Mouse (Mus musculus) E14TG2a.4 (cell line): ENCODE measurements around the gene Poc1b.
"Not testable (repeated sequence)": the region's sequence is repeated elsewhere in the genome, so short reads cannot be mapped to it uniquely, and the experiment has no call there.

Source experiments
- H3K27me3 ChIP-seq: 2 replicates; pipeline ENCODE4 v1.6.1; 2014; ENCODE audit warnings: low read length, control low read depth; ENCODE audit not compliant: insufficient read depth
- H3K36me3 ChIP-seq: 2 replicates; pipeline ENCODE4 v1.6.1; 2014; ENCODE audit warnings: low read length, control low read depth; ENCODE audit not compliant: insufficient read depth
- H3K4me1 ChIP-seq: replicated peaks from 2 replicates; pipeline ENCODE4 v1.6.1; 2014; ENCODE audit warnings: low read depth, low read length, control low read depth
- H3K4me3 ChIP-seq: replicated peaks from 2 replicates; pipeline ENCODE4 v1.5.1; 2014; ENCODE audit warnings: mild to moderate bottlenecking, low read length
- H3K9me3 ChIP-seq: 2 replicates; pipeline ENCODE4 v1.6.1; 2014; ENCODE audit warnings: low read length, control low read depth
- CTCF ChIP-seq: conservative IDR thresholded peaks from 2 replicates; pipeline ENCODE4 v1.5.1; 2014; ENCODE audit warnings: low read length
- NANOG ChIP-seq: IDR thresholded peaks from 2 replicates; pipeline ENCODE4 v1.6.1; 2014; ENCODE audit warnings: borderline replicate concordance, low read length, mixed read lengths
- POU5F1 ChIP-seq: IDR thresholded peaks from 2 replicates; pipeline ENCODE4 v1.6.1; 2014; ENCODE audit warnings: low read length, borderline replicate concordance

Gene Poc1b

DNA sequence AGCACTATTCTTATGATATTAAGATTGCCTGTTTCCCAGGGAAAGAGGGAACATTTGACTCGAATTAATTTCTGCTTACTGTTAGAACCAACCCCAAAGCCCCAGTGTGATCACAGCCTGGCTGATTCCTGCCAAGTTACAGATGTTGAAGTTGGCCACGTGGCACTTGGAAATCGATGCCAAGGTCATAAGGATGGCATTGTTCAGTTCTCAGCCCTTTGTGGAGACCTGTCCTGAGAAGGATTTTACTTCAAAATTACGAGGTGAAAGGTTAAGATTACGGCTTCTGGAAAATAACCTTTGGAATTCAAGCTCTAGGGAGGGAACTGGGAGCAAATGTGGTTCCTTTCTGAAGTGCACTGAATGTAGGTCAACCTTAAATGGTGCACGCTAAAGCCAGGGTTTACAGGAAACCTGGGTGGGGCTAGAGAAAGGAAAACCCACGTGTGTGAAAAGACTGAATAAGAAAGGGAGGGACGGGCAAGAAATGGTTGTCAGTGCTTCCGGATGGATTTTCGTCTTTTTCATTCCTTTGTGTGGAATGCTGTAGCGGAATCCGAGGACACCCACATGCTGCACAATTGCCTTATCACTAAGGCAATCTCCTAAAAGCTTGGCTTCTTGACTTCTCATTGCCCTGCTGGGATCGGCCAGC lies 102.4 kb downstream of the Poc1b start:
- TF ChIP-seq NANOG = no peak
- no peak for TF ChIP-seq POU5F1
- no peak for TF ChIP-seq CTCF
- Histone ChIP-seq H3K36me3 (no peaks in the 10 kb centered on the region), H3K4me1 (peaks cover 47% of the 10 kb centered on the region), H3K4me3 (no peak overlapping the region), H3K9me3 (no peaks in the 10 kb centered on the region), H3K27me3 (0 out of 2 replicates have a peak, but pooled peaks cover 6% of the 10 kb centered on the region)

DNA sequence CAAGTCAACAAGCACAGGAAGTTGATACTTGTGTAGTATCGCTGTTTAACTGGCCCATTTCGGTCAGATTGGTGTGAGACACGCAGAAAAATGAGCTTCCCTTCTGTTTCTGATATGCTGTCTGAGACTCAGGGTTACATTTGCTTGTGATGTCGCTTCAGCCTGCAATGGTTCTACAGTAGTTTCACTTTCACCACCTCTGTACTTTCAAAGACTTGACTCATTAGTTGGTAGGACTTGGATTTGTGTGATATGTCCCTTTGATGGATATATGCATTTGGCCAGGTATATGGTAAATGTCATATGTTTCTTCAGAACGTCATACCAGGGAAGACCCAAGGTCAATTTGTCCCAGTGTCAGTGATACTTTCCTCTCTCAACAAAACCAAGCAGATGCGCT lies 104.2 kb downstream of the Poc1b start:
- no peaks in the 10 kb centered on the region for H3K36me3 ChIP-seq
- H3K4me3 ChIP-seq = no peak overlapping the region
- 0 out of 2 replicates have a peak, but pooled peaks cover 3% of the 10 kb centered on the region for H3K27me3 ChIP-seq
- peaks cover 11% of the 10 kb centered on the region for H3K9me3 ChIP-seq
- TF ChIP-seq POU5F1 = no peak
- no peak for TF ChIP-seq CTCF
- TF ChIP-seq NANOG = no peak
- peaks cover 36% of the 10 kb centered on the region for H3K4me1 ChIP-seq

DNA sequence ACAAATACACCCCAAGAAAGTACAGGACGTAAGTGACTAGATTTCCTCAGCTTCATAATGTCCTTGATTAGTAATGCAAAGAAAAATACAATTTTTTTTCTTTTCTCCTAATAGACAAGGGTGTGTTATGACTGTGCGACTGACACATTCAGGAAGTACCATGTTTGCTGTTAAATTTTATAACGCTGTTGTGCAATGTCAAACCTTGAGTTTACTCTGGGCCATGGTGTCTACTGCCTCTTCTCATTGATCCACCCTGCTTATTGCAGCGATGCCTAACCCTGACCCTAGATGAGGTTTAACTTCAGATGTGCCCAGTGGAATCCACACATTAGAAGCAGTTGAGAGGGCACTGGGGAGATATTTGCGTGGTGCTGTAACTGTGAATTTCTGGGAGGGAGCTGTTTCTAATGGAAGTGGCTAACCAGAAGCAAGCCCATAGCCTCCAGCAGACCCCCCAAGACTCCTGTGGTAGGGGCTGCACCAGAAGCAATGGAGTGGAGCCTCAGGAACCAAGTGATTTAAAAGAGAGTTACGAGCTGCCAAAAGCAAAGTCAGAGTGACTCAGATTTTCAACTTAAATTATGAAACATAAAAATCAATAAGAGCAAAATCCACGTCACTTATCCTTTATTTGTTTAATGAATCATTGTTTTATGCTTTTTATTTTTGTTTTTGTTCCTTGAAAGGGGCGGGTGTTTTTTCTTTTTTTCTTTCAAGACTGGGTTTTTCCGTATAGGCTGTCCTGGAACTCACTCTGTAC lies 104.8 kb downstream of the Poc1b start:
- H3K36me3 ChIP-seq = no peaks in the 10 kb centered on the region
- no peak overlapping the region for H3K4me3 ChIP-seq
- TF ChIP-seq POU5F1 (no peak), CTCF (no peak), NANOG (no peak)
- H3K9me3 ChIP-seq = peaks cover 14% of the 10 kb centered on the region
- H3K27me3 ChIP-seq = 0 out of 2 replicates have a peak, but pooled peaks cover 2% of the 10 kb centered on the region
- peaks cover 29% of the 10 kb centered on the region for H3K4me1 ChIP-seq

DNA sequence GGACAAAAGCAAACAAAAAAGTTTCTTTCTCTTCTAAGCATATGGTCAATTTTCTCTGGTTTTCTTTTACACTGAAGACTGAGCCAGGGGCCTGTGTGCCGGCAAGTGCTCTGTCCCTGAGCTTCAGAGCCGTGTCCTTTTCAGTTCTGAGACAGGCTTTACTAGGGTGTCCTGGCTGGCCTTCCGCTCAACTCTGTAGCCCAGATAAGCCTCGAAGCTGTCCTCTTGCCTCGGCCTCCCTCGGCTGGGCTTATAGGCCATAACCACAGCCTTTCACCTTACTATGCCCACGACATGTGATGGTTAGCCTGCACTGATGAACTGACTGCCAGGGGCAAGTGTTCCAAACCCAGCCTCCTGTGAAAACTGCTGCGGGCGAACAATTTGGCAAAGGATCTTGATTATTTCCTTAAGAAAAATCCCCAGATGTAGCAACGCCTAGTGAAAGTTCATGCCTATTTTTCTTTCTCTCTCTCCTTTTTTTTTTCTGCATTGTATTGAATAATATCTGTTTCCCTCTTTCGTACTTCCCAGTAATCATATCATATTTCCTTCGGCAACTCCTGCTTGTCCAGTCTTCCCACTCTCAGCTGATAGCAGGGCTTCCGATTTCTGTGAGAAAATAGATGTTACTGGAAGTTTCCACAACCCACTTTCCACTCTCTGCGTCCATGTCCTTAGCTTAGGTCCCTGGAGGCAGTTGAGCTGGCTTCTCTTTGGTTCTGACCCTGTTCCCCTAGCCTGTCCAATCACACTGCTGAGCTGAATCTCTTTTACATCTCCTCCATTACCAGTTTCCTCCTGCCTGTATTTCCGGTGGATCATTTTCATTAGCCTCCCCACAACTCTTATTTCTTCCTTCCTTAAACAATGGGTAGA lies 107.8 kb downstream of the Poc1b start:
- Histone ChIP-seq H3K4me1 (peaks cover 3% of the 10 kb centered on the region), H3K36me3 (no peaks in the 10 kb centered on the region), H3K9me3 (peaks cover 24% of the 10 kb centered on the region), H3K4me3 (no peak overlapping the region), H3K27me3 (no peaks in the 10 kb centered on the region)
- TF ChIP-seq CTCF (no peak), POU5F1 (no peak), NANOG (no peak)

DNA sequence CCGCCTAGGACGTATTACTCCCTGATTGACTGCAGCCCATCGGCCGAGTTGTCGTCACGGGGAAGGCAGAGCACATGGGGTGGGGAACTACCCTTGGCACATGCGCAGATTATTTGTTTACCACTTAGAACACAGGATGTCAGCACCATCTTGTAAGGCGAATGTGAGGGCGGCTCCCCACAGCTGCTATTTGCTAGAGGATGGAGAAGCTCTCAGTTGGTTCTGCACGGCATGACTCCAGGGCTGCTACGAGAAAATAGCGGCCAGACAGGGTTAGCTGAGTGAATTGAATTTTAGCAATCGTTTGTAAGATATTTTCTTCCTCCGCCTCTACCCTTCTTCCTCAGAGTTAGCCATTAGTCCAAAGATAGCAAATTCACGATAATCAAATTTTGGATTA lies 109.7 kb downstream of the Poc1b start:
- not testable (repeated sequence) for H3K4me1 ChIP-seq, H3K27me3 ChIP-seq, H3K36me3 ChIP-seq, H3K4me3 ChIP-seq
- H3K9me3 ChIP-seq = peaks cover 26% of the 10 kb centered on the region

DNA sequence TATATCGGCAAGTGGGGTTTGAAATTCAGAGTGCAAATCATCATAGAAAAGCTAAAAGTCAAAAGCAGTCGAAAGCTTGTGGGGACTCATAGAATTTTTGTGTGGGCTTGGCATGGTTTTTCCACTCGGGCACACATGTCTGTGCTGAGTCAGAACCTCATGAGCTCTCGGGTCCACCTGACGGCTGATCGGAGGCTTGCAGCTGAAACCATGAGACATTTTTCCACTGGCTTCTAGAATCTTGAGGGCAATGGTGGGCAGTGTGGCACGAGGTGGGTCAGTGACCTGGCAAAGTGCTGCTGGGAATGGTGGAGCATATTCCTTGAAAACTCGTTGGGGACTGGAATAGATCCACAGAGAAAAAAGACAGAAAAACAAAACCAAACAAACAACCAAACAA lies 114.7 kb downstream of the Poc1b start:
- Histone ChIP-seq H3K27me3 (no peaks in the 10 kb centered on the region; the same call in 1 of the 2 replicates), H3K9me3 (peaks cover 13% of the 10 kb centered on the region; the same call in 1 of the 2 replicates), H3K4me1 (no peaks in the 10 kb centered on the region), H3K36me3 (no peaks in the 10 kb centered on the region), H3K4me3 (no peak overlapping the region)
- TF ChIP-seq NANOG (no peak), POU5F1 (no peak), CTCF (no peak)

DNA sequence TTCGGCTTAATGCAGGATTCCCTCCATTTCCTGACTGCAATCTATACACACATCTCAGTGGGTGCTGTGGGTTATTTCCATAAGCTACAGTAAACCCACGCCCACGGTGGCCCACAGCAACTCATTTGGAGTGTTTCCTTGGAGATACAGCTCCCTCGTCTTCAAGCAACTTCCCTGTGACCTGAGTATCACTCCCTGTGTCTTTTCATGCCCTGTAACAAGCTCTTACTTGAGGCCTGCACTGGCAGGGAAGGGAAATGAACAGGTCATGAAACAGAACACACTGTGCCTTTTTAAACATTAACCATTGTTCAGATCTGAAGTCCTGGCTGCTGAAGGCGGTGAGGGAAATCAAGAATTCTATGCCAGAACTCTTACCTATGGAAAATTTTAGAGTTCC lies 115.9 kb downstream of the Poc1b start:
- Histone ChIP-seq H3K4me3 (no peak overlapping the region), H3K4me1 (peaks cover 3% of the 10 kb centered on the region), H3K36me3 (no peaks in the 10 kb centered on the region), H3K27me3 (peaks cover 4% of the 10 kb centered on the region; the same call in 1 of the 2 replicates), H3K9me3 (peaks cover 8% of the 10 kb centered on the region; the same call in 1 of the 2 replicates)
- TF ChIP-seq NANOG (no peak), CTCF (no peak), POU5F1 (no peak)

DNA sequence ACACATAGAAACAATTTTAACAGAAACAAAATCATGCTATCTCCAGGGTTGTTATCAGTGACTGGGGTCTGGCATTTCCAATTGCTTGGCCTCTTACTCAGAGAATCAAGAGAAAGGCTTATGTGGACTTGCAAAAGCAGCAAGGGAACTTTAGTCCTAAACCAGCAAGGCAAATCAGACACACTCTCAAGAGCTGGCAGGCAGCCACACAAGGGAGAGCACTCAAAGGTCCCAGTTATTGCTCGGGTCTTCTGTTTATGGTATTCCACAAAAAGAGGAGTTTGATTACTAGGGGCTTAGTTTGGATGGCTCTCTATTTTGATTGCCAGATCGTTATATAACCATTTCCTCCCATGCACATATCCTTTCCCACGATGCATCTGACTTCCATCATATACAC lies 117.4 kb downstream of the Poc1b start:
- TF ChIP-seq POU5F1 = no peak
- TF ChIP-seq CTCF = no peak
- TF ChIP-seq NANOG = no peak

More for the DNA sequence above, 117.4 kb downstream of the Poc1b start:
- Histone ChIP-seq H3K36me3 (no peaks in the 10 kb centered on the region), H3K4me1 (peaks cover 18% of the 10 kb centered on the region), H3K27me3 (peaks cover 11% of the 10 kb centered on the region), H3K4me3 (no peak overlapping the region), H3K9me3 (peaks cover 6% of the 10 kb centered on the region; the same call in 1 of the 2 replicates)
